Mouse (Mus musculus) small intestine, adult 2 months (tissue): ENCODE data around the gene Oas2. TPM values are rescaled to one million over a fixed set of nuclear protein-coding genes. Genes with fewer than 3 reads are reported as not detected.
A peak's percentile ranks its signal among the peaks of the same experiment; 100 is the strongest.

ENCODE experiments used
- H3K27ac ChIP-seq: fragments of 200-500 bp; 2 replicates; pipeline ENCODE4 v1.5.1; 2012; ENCODE audit warnings: low read depth, low read length, control low read depth, inconsistent platforms; ENCODE audit not compliant: insufficient read depth
- H3K27me3 ChIP-seq: fragments of 200-500 bp; 2 replicates; pipeline ENCODE4 v1.6.1; 2012; ENCODE audit warnings: mild to moderate bottlenecking, moderate library complexity, low read length, inconsistent platforms; ENCODE audit not compliant: control insufficient read depth, insufficient read depth
- H3K36me3 ChIP-seq: fragments of 200-500 bp; 2 replicates; pipeline ENCODE4 v1.6.1; 2012; ENCODE audit warnings: mild to moderate bottlenecking, low read length, control low read depth, inconsistent platforms; ENCODE audit not compliant: control insufficient read depth, insufficient read depth
- H3K4me1 ChIP-seq: fragments of 200-500 bp; 2 replicates; pipeline ENCODE4 v1.6.1; 2012; ENCODE audit warnings: low read length, inconsistent platforms, mixed read lengths; ENCODE audit not compliant: control insufficient read depth, insufficient read depth, insufficient read length
- H3K4me3 ChIP-seq: fragments of 200-500 bp; 2 replicates; pipeline ENCODE4 v1.5.1; 2012; ENCODE audit warnings: low read depth, mild to moderate bottlenecking, control low read depth, inconsistent platforms, low read length, moderate library complexity
- CTCF ChIP-seq: fragments of 200-500 bp; IDR thresholded peaks from 2 replicates; pipeline ENCODE4 v1.5.1; 2012; ENCODE audit warnings: low read depth, mild to moderate bottlenecking, control low read depth, inconsistent platforms, low read length, moderate library complexity, mixed read lengths; ENCODE audit not compliant: insufficient replicate concordance, insufficient read length; ENCODE audit errors: extremely low read depth
- POLR2A ChIP-seq: fragments of 200-500 bp; IDR thresholded peaks from 2 replicates; pipeline ENCODE4 v1.6.1; 2012; ENCODE audit warnings: low read depth, mild to moderate bottlenecking, control low read depth, inconsistent platforms, low read length, moderate library complexity
- WGBS: fragments of 180-500 bp; shearing (Covaris S2); methylation state at CpG from one replicate; pipeline ENCODE4 v1.1.7; 2018; 5-methylcytosine and 5-hydroxymethylcytosine counted together
- polyA plus RNA-seq: library from polyadenylated mRNA; depleted of rRNA; stranded (reverse); fragments of >200 nt; gene quantifications from 2 replicates; pipeline ENCODE4 v1.2.3, GENCODE M21; 2012

Oas2 gene
- polyA plus RNA-seq, 1 experiment: 7.4 TPM

DNA sequence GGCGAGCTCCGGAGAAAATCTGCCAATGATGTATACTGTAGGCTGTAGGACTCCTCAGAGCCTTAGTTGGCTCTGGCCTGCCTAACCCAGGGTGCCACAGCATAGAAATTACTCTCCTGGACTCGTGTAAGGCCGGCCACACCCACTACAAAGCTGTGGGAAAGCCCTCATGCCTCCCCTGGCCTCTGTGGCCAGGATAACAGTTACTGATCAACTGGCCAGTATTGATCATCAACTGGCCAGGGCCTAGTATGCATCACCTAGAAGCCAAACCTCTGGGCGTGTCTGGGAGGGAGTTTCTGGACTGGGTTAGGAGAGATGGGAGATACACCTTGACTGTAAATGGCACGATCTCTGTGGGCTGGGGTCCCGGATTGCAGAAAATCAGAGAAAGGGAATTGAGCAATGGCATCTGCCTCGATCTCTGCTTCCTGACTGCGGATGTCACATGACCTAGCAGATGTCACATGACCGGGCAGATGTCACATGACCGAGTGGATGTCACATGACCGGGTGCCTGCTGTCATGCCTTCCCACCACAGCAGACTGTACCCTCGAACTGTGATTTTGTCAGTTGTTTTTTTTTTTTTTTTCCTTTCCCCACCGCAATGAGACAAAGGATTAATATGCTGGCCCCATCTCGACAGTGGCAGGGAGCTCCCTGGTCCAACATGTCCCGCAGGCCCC, 53.5 kb downstream of the Oas2 start:
- WGBS: 58% methylated on average over 16 of the region's 16 CpGs
- Histone ChIP-seq H3K4me3 (no peak overlapping the region), H3K36me3 (no peaks in the 10 kb centered on the region), H3K27ac (no peak overlapping the region), H3K27me3 (peaks cover 14% of the 10 kb centered on the region), H3K4me1 (peaks cover 3% of the 10 kb centered on the region)
- TF ChIP-seq POLR2A (no peak), CTCF (no peak)

DNA sequence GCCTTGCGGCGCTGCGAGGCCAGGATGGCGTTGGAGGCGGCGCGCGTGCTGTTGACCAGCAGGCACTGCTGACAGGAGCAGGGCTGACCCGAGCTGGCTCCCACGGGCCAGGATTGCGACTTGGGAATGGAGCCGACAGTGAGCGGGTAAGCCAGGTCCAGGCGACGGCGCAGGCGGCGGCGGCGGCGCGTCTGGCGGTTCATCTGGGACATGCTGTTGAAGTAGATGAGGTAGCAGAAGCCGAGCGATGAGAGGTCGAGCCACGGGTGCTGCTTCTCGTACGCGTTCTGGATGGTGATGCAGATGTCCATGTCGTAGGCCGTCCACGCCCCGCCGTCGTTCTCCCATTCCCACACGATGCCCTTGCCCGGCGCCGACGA, 55.0 kb downstream of the Oas2 start:
- H3K27me3 ChIP-seq: peaks cover 14% of the 10 kb centered on the region
- H3K36me3 ChIP-seq: no peaks in the 10 kb centered on the region
- no peak overlapping the region for H3K27ac ChIP-seq
- H3K4me3 ChIP-seq: peak overlapping the region; percentile 23
- peaks cover 3% of the 10 kb centered on the region for H3K4me1 ChIP-seq
- WGBS: 20% methylated on average over 41 of the region's 41 CpGs
- no peak for TF ChIP-seq CTCF
- TF ChIP-seq POLR2A: no peak

DNA sequence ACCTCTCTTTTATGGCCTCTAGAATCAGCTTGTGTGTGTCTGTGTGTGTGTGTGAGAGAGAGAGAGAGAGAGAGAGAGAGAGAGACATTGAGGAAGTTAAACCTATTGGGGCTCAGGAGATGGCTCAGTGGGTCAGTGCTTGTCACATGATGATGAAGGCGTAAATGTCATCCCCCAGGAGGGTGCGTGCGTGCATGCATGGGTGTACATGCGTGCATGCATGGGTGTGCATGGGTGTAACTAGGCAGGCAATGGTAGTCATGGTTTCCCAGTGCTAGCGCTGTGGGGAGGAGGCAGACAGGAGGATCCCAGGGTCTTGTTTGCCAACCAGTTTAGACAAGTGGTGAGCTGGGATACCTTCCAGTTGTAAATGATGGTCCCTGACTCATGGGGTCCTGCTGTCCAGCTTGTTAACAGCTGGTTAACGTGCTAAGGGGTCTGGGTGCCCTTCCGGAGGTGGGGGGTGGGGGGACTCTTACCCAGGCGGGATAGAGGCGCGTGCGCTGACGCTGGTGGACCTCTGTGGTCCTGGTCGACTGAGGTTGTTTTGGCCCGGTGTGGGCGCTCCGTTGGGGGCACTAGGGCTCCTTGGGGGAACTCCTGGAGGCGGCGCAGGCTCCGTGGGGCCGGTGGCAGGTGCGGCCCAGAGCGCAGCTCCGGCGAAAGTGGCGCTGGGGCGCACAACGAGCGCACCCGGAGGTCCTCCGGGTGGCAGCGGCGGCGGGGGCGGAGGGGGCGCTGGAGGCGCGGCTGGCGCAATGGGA, 55.5 kb downstream of the Oas2 start:
- Histone ChIP-seq H3K4me1 (peaks cover 3% of the 10 kb centered on the region), H3K36me3 (no peaks in the 10 kb centered on the region), H3K4me3 (peak overlapping the region; percentile 23), H3K27me3 (peaks cover 14% of the 10 kb centered on the region), H3K27ac (no peak overlapping the region)
- TF ChIP-seq CTCF (no peak), POLR2A (no peak)
- WGBS: 22% methylated on average over 38 of the region's 38 CpGs

DNA sequence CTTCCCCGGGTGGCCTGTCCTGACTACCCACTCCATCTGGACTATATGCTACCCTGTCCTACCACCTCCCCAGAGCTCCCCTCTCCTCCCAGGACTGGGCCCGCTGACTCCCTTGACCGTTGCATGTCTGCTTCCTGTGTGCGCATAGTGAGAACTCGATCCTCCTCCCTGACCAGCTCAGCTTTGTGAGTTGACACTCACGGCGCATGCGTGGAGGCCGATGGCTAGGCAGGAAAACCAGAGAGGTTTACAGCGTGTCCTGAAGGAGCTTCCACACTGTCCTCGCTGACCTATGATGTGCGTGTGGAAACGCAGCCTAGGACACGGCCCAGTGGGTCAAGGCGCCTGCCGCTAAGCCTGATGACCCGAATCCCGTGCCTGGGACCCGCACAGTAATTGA, 57.6 kb downstream of the Oas2 start:
- 0 out of 2 replicates have a peak overlapping the region, but pooled peaks have one; percentile 16 for H3K27ac ChIP-seq
- H3K27me3 ChIP-seq: peaks cover 11% of the 10 kb centered on the region
- H3K36me3 ChIP-seq: no peaks in the 10 kb centered on the region
- 69% methylated on average over 19 of the region's 19 CpGs for WGBS
- no peak overlapping the region for H3K4me3 ChIP-seq
- peaks cover 3% of the 10 kb centered on the region for H3K4me1 ChIP-seq
- TF ChIP-seq CTCF (no peak), POLR2A (no peak)

DNA sequence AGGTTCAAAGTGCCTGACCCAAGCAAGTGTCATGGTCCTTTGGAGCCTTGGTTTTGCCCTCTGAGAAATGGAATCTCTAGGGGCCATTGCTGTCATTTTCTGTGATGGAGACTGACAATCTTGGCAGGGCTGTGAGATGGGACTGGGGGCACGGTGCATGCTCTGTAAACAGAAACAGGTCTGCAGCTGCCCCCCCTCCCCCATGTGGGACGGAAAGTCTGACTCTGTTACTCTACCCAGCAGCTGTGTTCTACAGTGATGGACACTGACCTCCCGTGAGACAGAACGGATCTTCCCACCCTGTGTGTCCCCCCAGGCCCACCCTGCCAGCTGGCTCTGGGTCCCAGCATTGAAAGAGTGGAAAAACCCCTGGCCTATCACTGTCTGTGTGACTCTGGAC, 59.2 kb downstream of the Oas2 start:
- H3K36me3 ChIP-seq: no peaks in the 10 kb centered on the region
- H3K27me3 ChIP-seq: peaks cover 10% of the 10 kb centered on the region
- no peak overlapping the region for H3K4me3 ChIP-seq
- no peaks in the 10 kb centered on the region; the same call in 1 of the 2 replicates for H3K4me1 ChIP-seq
- 58% methylated on average over 4 of the region's 4 CpGs for WGBS
- TF ChIP-seq POLR2A: no peak
- no peak for TF ChIP-seq CTCF
- H3K27ac ChIP-seq: peak overlapping the region; percentile 30; the same call in 1 of the 2 replicates

DNA sequence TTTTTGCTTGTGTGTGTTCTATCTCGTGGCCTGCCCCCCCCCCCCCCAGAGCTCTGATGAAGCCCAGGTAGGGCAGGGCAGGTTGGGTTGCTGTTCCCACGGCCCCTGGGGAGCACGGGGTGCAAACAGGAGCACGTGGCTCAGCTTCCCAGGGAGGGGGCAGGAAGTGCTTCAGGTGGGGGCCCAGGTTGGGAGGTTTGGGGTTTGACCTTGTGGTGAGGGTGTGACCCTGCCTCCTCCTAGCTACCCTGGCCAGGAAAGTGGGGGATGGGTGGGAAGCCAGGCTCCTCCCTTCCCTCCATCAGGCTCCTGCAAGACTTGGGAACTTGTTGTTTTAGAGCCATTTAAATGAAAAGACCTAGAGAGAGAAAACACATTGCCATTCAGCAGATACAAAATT, 61.2 kb downstream of the Oas2 start:
- Histone ChIP-seq H3K36me3 (no peaks in the 10 kb centered on the region), H3K4me3 (no peak overlapping the region), H3K4me1 (no peaks in the 10 kb centered on the region), H3K27ac (no peak overlapping the region; the same call in 1 of the 2 replicates), H3K27me3 (no peaks in the 10 kb centered on the region; the same call in 1 of the 2 replicates)
- 12% methylated on average over 4 of the region's 4 CpGs for WGBS
- no peak for TF ChIP-seq CTCF
- TF ChIP-seq POLR2A: no peak

DNA sequence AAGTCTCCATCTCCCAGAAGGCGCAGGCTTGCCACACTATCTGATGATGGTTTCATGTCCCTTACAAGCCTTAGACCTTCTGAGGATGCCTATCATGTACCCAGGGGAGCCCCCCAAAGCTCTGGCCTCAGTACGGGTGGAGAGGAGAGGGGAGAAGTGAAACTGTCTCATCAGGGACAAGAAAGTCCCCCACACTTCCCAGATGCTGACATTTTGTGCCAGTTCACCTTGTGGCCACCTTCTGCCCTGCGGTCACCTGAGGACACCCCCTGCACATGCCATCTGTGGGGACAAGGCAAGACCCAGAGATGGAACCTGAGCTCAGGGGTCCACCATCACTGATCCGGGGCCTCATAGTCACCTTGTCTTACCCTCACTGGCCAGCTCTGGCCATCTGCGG, 61.8 kb downstream of the Oas2 start:
- H3K27ac ChIP-seq: peak overlapping the region; percentile 30; the same call in 1 of the 2 replicates
- 80% methylated on average over 5 of the region's 5 CpGs for WGBS

More for the DNA sequence above, 61.8 kb downstream of the Oas2 start:
- Histone ChIP-seq H3K27me3 (no peaks in the 10 kb centered on the region; the same call in 1 of the 2 replicates), H3K36me3 (no peaks in the 10 kb centered on the region), H3K4me1 (no peaks in the 10 kb centered on the region; the same call in 1 of the 2 replicates), H3K4me3 (no peak overlapping the region)
- TF ChIP-seq CTCF: no peak
- TF ChIP-seq POLR2A: no peak
